Mouse (Mus musculus): ENCODE measurements at regions not wholly inside any gene's neighbourhood (a gene's known extent, or its start where the extent isn't known, plus 50 kb on each side); places are given as distances from the start of the nearest gene placed in this dataset.

DNA sequence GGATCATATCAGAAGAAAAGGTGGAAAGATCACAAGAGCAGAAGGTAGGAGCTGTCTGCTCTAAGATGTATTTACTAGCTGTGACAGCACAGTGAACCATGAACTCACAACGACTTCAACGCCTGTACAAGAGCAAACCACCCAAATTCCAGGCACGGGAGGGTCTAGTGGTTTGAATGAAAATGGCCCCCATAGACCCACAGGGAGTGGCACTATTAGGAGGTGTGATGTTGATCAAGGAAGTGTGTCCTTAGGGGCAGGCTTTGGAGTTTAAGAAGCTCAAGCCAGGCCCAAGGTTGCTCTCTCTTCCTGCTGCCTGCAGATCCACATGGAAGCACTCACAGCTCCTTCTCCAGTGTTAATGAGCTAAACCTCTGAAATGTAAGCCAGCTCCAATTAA, 83.5 kb upstream of the Ssbp2 start:
- Histone ChIP-seq H3K4me3 (replicated peaks) (no peak overlapping the region), H3K9me3 (ENCODE audit: control insufficient read depth, low read length) (no peaks in the 10 kb centered on the region), H3K27me3 (ENCODE audit: control insufficient read depth) (no peaks in the 10 kb centered on the region), H3K4me1 (ENCODE audit: control insufficient read depth) (peaks cover 15% of the 10 kb centered on the region), H3K36me3 (ENCODE audit: control insufficient read depth) (no peaks in the 10 kb centered on the region)
- TF ChIP-seq GATA1 (IDR thresholded peaks at IDR 0.05; ENCODE audit: low read length) (no peak), TAL1 (IDR thresholded peaks at IDR 0.05; ENCODE audit: low read length) (no peak)

DNA sequence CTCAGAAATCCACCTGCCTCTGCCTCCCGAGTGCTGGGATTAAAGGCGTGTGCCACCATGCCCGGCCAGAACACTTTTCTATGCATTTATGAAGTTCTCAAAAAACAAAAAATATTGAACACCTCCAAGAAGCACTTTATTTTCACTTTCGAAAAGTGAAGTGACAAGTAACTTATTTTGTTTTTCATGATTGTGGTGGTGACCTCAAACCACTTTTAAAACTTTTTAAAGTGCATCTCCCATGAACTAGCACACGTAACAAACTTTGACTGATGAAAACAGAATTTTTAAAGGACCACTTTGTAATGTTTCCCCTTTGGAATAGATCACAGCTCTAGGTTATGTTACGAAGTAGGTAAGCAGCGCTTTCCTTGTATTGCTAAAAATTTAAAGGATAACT, 82.7 kb upstream of the Ssbp2 start:
- H3K4me3 ChIP-seq (replicated peaks) = no peak overlapping the region
- H3K36me3 ChIP-seq (ENCODE audit: control insufficient read depth) = no peaks in the 10 kb centered on the region
- TF ChIP-seq TAL1 (IDR thresholded peaks at IDR 0.05; ENCODE audit: low read length) (no peak), GATA1 (IDR thresholded peaks at IDR 0.05; ENCODE audit: low read length) (no peak)
- H3K27me3 ChIP-seq (ENCODE audit: control insufficient read depth) = no peaks in the 10 kb centered on the region
- no peaks in the 10 kb centered on the region for H3K9me3 ChIP-seq (ENCODE audit: control insufficient read depth, low read length)
- H3K4me1 ChIP-seq (ENCODE audit: control insufficient read depth) = peaks cover 7% of the 10 kb centered on the region

DNA sequence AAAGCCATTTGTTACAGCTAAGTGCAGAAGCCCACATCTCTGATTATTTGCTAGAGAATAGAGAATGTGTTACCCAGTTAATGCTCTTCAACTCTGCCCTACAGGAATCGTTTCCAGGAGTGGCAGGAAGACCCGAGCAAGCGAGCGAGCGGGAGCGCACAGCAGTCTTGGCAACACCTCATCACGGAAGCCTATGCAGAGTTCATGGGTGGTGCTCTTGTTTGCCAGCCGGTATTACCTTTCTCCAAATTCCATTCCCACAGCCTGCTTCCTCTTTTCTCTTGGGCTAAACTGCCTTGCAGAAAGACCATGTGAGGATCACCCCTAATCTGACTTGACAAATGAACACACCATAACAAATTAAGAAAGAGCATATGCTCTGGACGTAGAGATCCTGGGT, 82.1 kb upstream of the Ssbp2 start:
- no peak overlapping the region for H3K4me3 ChIP-seq (replicated peaks)
- peaks cover 2% of the 10 kb centered on the region; the same call in 1 of the 2 replicates for H3K4me1 ChIP-seq (ENCODE audit: control insufficient read depth)
- no peak for TF ChIP-seq TAL1 (IDR thresholded peaks at IDR 0.05; ENCODE audit: low read length)
- no peaks in the 10 kb centered on the region for H3K36me3 ChIP-seq (ENCODE audit: control insufficient read depth)
- no peaks in the 10 kb centered on the region for H3K27me3 ChIP-seq (ENCODE audit: control insufficient read depth)
- H3K9me3 ChIP-seq (ENCODE audit: control insufficient read depth, low read length) = no peaks in the 10 kb centered on the region

DNA sequence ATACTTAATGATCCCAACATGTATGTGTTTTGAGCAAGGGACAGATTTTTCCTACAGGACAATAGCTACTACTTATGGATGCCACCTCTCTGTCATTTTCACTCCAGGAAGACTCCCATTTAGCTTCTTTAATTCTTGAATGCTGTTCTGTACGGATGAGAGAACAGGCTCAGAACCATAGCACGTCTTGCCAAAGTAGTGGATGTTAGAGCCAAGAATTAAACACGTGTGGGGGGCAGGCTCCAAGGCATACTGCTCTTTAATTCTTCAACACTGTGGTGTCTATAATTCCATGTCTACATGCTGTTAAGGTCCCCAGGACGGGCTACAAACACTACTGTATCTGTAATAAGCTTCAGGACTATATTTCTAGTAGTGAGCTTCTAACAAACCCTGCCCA, 74.7 kb upstream of the Ssbp2 start:
- H3K4me1 ChIP-seq (ENCODE audit: control insufficient read depth) = no peaks in the 10 kb centered on the region
- no peak for TF ChIP-seq TAL1 (IDR thresholded peaks at IDR 0.05; ENCODE audit: low read length)
- TF ChIP-seq GATA1 (IDR thresholded peaks at IDR 0.05; ENCODE audit: low read length) = no peak
- H3K27me3 ChIP-seq (ENCODE audit: control insufficient read depth) = no peaks in the 10 kb centered on the region
- no peaks in the 10 kb centered on the region for H3K36me3 ChIP-seq (ENCODE audit: control insufficient read depth)
- H3K9me3 ChIP-seq (ENCODE audit: control insufficient read depth, low read length) = no peaks in the 10 kb centered on the region
- no peak overlapping the region for H3K4me3 ChIP-seq (replicated peaks)

DNA sequence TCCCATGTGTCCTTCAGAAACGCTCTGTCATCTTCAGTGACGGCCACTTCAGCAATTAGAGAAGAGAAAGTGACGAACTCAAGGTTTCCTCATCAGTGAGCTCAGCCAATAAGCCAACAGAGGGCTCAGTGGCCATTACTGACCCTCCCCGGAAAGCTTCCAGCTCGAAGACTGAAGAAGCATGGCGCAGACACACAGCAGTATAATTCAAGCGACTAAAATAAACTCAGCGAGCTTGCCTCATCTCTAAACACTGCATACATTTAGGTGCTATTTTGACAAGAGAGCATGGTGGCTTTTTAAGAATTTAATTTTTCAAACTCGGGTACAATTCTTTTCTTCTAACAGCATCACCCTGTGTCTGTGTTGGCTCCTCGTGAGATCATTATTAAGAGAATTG, 72.2 kb upstream of the Ssbp2 start:
- no peaks in the 10 kb centered on the region for H3K36me3 ChIP-seq (ENCODE audit: control insufficient read depth)
- no peak overlapping the region for H3K4me3 ChIP-seq (replicated peaks)
- H3K9me3 ChIP-seq (ENCODE audit: control insufficient read depth, low read length) = no peaks in the 10 kb centered on the region
- H3K4me1 ChIP-seq (ENCODE audit: control insufficient read depth) = no peaks in the 10 kb centered on the region
- TF ChIP-seq TAL1 (IDR thresholded peaks at IDR 0.05; ENCODE audit: low read length) = no peak
- no peak for TF ChIP-seq GATA1 (IDR thresholded peaks at IDR 0.05; ENCODE audit: low read length)
- no peaks in the 10 kb centered on the region for H3K27me3 ChIP-seq (ENCODE audit: control insufficient read depth)

DNA sequence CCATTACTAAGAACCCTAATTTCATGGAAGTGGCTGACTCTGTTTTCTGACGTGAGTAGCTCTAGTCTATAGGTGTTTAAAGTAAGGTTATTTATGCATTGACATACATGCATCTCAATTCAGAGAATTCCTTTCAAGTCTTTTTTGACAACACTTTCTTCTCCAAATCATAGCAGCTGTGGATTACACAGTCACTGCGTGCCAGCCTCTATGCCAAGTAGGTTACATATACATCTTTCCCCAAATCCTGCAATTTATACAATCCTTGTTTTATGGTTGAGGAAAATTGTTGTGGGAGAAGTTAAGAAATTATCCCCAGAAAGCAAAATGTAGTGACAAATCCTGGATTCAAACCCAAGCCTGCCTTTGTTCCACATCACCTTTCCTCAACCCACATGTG, 56.5 kb upstream of the Ssbp2 start:
- Histone ChIP-seq H3K4me1 (ENCODE audit: control insufficient read depth) (no peaks in the 10 kb centered on the region), H3K36me3 (ENCODE audit: control insufficient read depth) (no peaks in the 10 kb centered on the region), H3K27me3 (ENCODE audit: control insufficient read depth) (no peaks in the 10 kb centered on the region), H3K4me3 (replicated peaks) (no peak overlapping the region), H3K9me3 (ENCODE audit: control insufficient read depth, low read length) (no peaks in the 10 kb centered on the region)
- TF ChIP-seq GATA1 (IDR thresholded peaks at IDR 0.05; ENCODE audit: low read length) (no peak), TAL1 (IDR thresholded peaks at IDR 0.05; ENCODE audit: low read length) (no peak)

DNA sequence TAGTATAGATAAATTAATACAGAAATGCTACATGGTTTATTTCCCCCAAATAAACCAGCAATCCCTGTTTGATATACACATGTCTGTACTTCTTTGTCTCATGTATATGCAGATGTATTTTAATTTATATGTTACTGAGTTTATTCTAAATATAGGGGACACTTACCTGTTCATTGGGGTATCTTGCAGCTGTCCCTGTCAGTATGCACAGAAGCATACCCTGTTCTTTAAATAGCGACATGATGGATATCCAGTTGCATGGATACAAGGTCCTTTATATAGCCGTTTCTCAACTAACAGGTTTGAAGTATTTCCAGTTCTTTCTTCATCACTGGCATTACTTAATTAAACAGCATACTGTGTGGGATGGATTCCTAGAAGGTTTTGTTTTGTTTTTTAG, 55.1 kb upstream of the Ssbp2 start:
- Histone ChIP-seq H3K4me3 (replicated peaks) (no peak overlapping the region), H3K4me1 (ENCODE audit: control insufficient read depth) (no peaks in the 10 kb centered on the region), H3K36me3 (ENCODE audit: control insufficient read depth) (no peaks in the 10 kb centered on the region), H3K27me3 (ENCODE audit: control insufficient read depth) (no peaks in the 10 kb centered on the region), H3K9me3 (ENCODE audit: control insufficient read depth, low read length) (no peaks in the 10 kb centered on the region)
- TF ChIP-seq TAL1 (IDR thresholded peaks at IDR 0.05; ENCODE audit: low read length) (no peak), GATA1 (IDR thresholded peaks at IDR 0.05; ENCODE audit: low read length) (no peak)

DNA sequence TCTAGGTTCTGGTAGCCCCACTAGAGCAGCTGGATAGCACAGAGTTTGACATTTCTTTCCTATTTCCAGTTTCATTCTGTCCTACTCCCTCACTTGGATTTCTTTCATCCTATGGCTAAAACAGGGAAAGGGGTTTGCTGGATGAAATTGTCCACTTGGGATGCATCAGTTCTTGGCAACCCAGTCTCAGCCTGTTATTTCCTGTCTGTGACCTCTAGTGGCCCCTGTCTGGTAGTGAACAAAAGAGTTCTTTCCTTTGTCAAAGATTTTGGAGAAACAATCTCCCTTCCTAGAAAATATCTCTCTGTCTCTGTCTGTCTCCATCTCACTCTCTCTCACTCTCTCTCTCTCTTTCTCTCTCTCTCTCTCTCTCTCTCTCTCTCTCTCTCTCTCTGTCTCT, 50.0 kb upstream of the Ssbp2 start:
- Histone ChIP-seq H3K27me3 (ENCODE audit: control insufficient read depth) (no peaks in the 10 kb centered on the region), H3K36me3 (ENCODE audit: control insufficient read depth) (no peaks in the 10 kb centered on the region), H3K4me3 (replicated peaks) (no peak overlapping the region), H3K4me1 (ENCODE audit: control insufficient read depth) (no peaks in the 10 kb centered on the region; the same call in 1 of the 2 replicates), H3K9me3 (ENCODE audit: control insufficient read depth, low read length) (no peaks in the 10 kb centered on the region)
- TF ChIP-seq GATA1 (IDR thresholded peaks at IDR 0.05; ENCODE audit: low read length) (no peak), TAL1 (IDR thresholded peaks at IDR 0.05; ENCODE audit: low read length) (no peak)

Measured in erythroblast, embryonic 14.5 days (primary cell).